Mouse (Mus musculus): Measurements from ENCODE around the gene Smim20.

GRCm38 (mm10) chr5:53266931-53267853 is at the start of gene Smim20:
- TF ChIP-seq CTCF (IDR thresholded peaks at IDR 0.05; ENCODE audit: insufficient read depth, low read depth, low read length): no peak
- peak; percentile 49; the same call in 1 of the 2 replicates for TF ChIP-seq POLR2A (IDR thresholded peaks at IDR 0.05; ENCODE audit: insufficient read depth, low read depth, low read length)

Measured in olfactory bulb, adult 2 months (tissue).